Mouse (Mus musculus): Measurements from ENCODE around the gene Chchd2.

- TF ChIP-seq CTCF (conservative IDR thresholded peaks at IDR 0.05; ENCODE audit: insufficient read depth, insufficient read length, low read depth, low read length) = no peak
- no peak for TF ChIP-seq POLR2A (IDR thresholded peaks at IDR 0.05; ENCODE audit: low read depth, low read length)
Measured at GRCm38 (mm10) chr5:129862325-129862724, 24.9 kb downstream of the Chchd2 start.

Data from kidney, adult 2 months (tissue).